ENCODE assay signal across 8 mouse cellular contexts in genomic region chr5:143974931-143975630, GRCm38 (mm10). TPM values are rescaled to one million over a fixed set of nuclear protein-coding genes. Genes with fewer than 3 reads are reported as not detected.
DNase-seq lines count a peak whose midpoint lies in the region; ATAC-seq lines count a peak whose summit lies in the region.

No protein-coding gene starts in this region.

- WGBS in hindbrain, embryonic 11.5 days: 54% methylated on average over 4 of the region's 4 CpGs

- H3K4me1 ChIP-seq in hindbrain, embryonic 11.5 days (replicated peaks; ENCODE audit: control insufficient read depth, insufficient read depth, low read length): no peaks in the 10 kb centered on the region

- H3K9me3 ChIP-seq in hindbrain, embryonic 11.5 days (ENCODE audit: control insufficient read depth, low read length): no peaks in the 10 kb centered on the region

- H3K4me3 ChIP-seq in hindbrain, embryonic 11.5 days (ENCODE audit: low read depth, low read length): no peak overlapping the region

- peak; percentile 54 for ATAC-seq in hindbrain, embryonic 11.5 days (ENCODE audit: low FRiP score)

- peak; percentile 48 for DNase-seq in WW6 (ENCODE audit: low read depth, low spot score)
- DNase-seq in cerebellum, adult 9-10 months: peak; percentile 49
- DNase-seq in frontal cortex, postnatal 14 days (ENCODE audit: low spot score in 2 of 2): peak; percentile 22 to 25
- peak; percentile 84 for DNase-seq in hindbrain, embryonic 11.5 days (ENCODE audit: low spot score)
- peak; percentile 29 to 72 for DNase-seq in layer of hippocampus, postnatal 25 days (ENCODE audit: extremely low spot score in 1 of 2, low spot score in 1 of 2)
- peak; percentile 75 for DNase-seq in lung, postnatal 14 days
- DNase-seq in retina, postnatal 7 days (ENCODE audit: low read depth, low spot score): peak; percentile 53
- DNase-seq in yolk sac, embryonic 10.5 days (ENCODE audit: low spot score): peak; percentile 47

- no peak overlapping the region for H3K4me2 ChIP-seq in hindbrain, embryonic 11.5 days (replicated peaks; ENCODE audit: low read depth, low read length)

- no peak overlapping the region for H3K27ac ChIP-seq in hindbrain, embryonic 11.5 days (ENCODE audit: low read depth, low read length)

- no peaks in the 10 kb centered on the region for H3K36me3 ChIP-seq in hindbrain, embryonic 11.5 days (ENCODE audit: control insufficient read depth, insufficient read depth, low read length)

- H3K27me3 ChIP-seq in hindbrain, embryonic 11.5 days (ENCODE audit: control insufficient read depth, insufficient read depth, low read length): no peaks in the 10 kb centered on the region

- no peak overlapping the region for H3K9ac ChIP-seq in hindbrain, embryonic 11.5 days (ENCODE audit: low read depth, low read length)

RNA-seq across cellular contexts. Expression of gene Ccz1, which starts 39.6 kb away (rescaled TPM):
- 118 and 121 TPM in 2 replicates for polyA plus RNA-seq in hindbrain, embryonic 11.5 days (2014; fragmentation: Nextera tagmentation; extraction: Ambion mirVana)
- 10 to 100 TPM; 35.2 to 38.2 TPM for total RNA-seq in layer of hippocampus, postnatal 25 days (2021)

RNA-seq across cellular contexts. Expression of gene Rsph10b, which starts 42.2 kb away (rescaled TPM):
- polyA plus RNA-seq in hindbrain, embryonic 11.5 days (2014; fragmentation: Nextera tagmentation; extraction: Ambion mirVana): 1.0 and 2.9 TPM in 2 replicates
- 1 to 10 TPM; 2.4 TPM for total RNA-seq in layer of hippocampus, postnatal 25 days (2021)

RNA-seq across cellular contexts. Expression of gene Gm42421, which starts 47.1 kb away (rescaled TPM):
- 0.79 and 2.3 TPM in 2 replicates for polyA plus RNA-seq in hindbrain, embryonic 11.5 days (2014; fragmentation: Nextera tagmentation; extraction: Ambion mirVana)
- 1 to 10 TPM in 1 of 2 experiments, under 1 TPM in 1; 0.64 to 3.7 TPM for total RNA-seq in layer of hippocampus, postnatal 25 days (2021)

RNA-seq across cellular contexts. Expression of gene Ocm, which starts 51.4 kb away (rescaled TPM):
- polyA plus RNA-seq in hindbrain, embryonic 11.5 days (2014; fragmentation: Nextera tagmentation; extraction: Ambion mirVana): 0.46 TPM in 1 of 2 replicates, not detected in the other
- total RNA-seq in layer of hippocampus, postnatal 25 days (2021): not detected

Comparison
In these comparisons a context has a peak if more than half of its experiments do, and no peak if none do; other contexts are left out.
1. DNase-seq: peak in every context shown above with its lines; median percentile 84 in hindbrain, embryonic 11.5 days; 75 in lung, postnatal 14 days; 53 in retina, postnatal 7 days; 50 in layer of hippocampus, postnatal 25 days; 49 in cerebellum, adult 9-10 months; 48 in WW6; 47 in yolk sac, embryonic 10.5 days; 24 in frontal cortex, postnatal 14 days.